Mouse (Mus musculus) Patski (cell line): Measurements from ENCODE around the gene Rbm8a. TPM values are rescaled to one million over a fixed set of nuclear protein-coding genes. Genes with fewer than 3 reads are reported as not detected.

Experiments
- ATAC-seq: fragments of 100-300 bp; one replicate; pipeline ENCODE4 v1.8.0; 2021
- CTCF ChIA-PET: fragments of 350-600 bp; sonication (Branson Sonifier 250); formaldehyde crosslinking; loops from one replicate; lab custom pipeline; 2022; ENCODE audit warnings: inconsistent platforms; lab: Charles Lee
- POLR2A ChIA-PET: fragments of 350-600 bp; sonication (Branson Sonifier 250); formaldehyde crosslinking; loops from one replicate; lab custom pipeline; 2022; ENCODE audit warnings: antibody characterized with exemption, inconsistent platforms; lab: Charles Lee
- DNase-seq: peaks from one replicate; pipeline ENCODE4 v3.0.0-alpha.2; 2011; ENCODE audit warnings: low read depth, low spot score
- H3K27me3 ChIP-seq: fragments of 371-371 bp; one replicate; pipeline ENCODE4 v1.5.1; 2021
- CTCF ChIP-seq: fragments of 100-300 bp; IDR thresholded peaks from one replicate; pipeline ENCODE4 v1.5.1; 2021
- in situ Hi-C: fragments of 300-500 bp; cut with MboI; formaldehyde crosslinking; loops from 3 replicates; pipeline ENCODE4 v1.11.1; 2018; ENCODE audit warnings: low pct_unique_long_range_greater_than_20kb, mixed read lengths
- polyA plus RNA-seq: library from polyadenylated mRNA; unstranded; gene quantifications from one replicate; pipeline ENCODE4 v1.2.3, GENCODE M21; 2021

The Rbm8a gene
- 104 TPM for polyA plus RNA-seq

- in situ Hi-C loops, result no loop called here
- ChIA-PET CTCF (interaction anchor here (1.4 to 3.6 kb wide), 8 partner anchors 10 to 83 kb away, joined by 3 to 17 read pairs (median 4); partner anchors contain the start of genes Lix1l and Polr3gl), POLR2A (interaction anchor here (0.6 to 1.4 kb wide), 6 partner anchors 9 to 53 kb away, joined by 3 to 7 read pairs (median 3); partner anchors contain the start of genes Gm16253, Lix1l and Polr3gl)
- TF ChIP-seq CTCF, result no peak
- ATAC-seq (peak; percentile 87), DNase-seq (peak; percentile 98)
- H3K27me3 ChIP-seq, result no peaks in the 10 kb centered on the region
Measured at GRCm38 (mm10) chr3:96629729-96630600, at the start of gene Rbm8a. Gene Rbm8a, plus strand, starts transcription at chr3:96629933.

DNA sequence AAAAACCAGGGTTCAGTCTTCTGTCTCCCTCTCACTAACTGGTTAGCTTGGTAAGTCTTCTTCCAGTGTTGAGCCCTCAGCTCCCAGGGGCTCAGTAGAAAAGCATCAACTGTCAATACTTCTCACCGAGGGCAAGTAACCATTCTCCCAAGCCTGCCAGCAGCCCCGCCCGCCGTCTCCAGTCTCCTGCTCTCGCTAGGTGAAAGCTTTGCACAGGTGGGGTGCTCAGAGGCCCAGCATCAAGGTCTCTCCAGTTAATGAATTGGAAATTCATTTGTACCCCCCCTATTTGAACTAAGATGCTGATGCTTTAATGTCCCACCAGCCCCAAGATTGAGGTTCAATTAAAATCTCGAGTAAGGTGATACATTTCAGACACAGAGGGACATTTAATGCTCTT, 48.6 kb upstream of the Rbm8a start:
- H3K27me3 ChIP-seq, result no peaks in the 10 kb centered on the region
- in situ Hi-C loops, result loop anchor here (5.0 kb wide), 1 partner anchor 39 kb away; no protein-coding TSS in a partner anchor
- DNase-seq, result no peak
- ATAC-seq, result no peak
- no peak for TF ChIP-seq CTCF
- ChIA-PET CTCF (interaction anchor here (1.2 to 11.5 kb wide), 12 partner anchors 10 to 303 kb away, joined by 3 to 312 read pairs (median 10); partner anchors contain the start of genes Itga10, Lix1l, Pias3 and Polr3gl), POLR2A (interaction anchor here (0.7 to 1.3 kb wide), 2 partner anchors 13 to 126 kb away, joined by 3 read pairs; partner anchors contain the start of gene Polr3gl)

DNA sequence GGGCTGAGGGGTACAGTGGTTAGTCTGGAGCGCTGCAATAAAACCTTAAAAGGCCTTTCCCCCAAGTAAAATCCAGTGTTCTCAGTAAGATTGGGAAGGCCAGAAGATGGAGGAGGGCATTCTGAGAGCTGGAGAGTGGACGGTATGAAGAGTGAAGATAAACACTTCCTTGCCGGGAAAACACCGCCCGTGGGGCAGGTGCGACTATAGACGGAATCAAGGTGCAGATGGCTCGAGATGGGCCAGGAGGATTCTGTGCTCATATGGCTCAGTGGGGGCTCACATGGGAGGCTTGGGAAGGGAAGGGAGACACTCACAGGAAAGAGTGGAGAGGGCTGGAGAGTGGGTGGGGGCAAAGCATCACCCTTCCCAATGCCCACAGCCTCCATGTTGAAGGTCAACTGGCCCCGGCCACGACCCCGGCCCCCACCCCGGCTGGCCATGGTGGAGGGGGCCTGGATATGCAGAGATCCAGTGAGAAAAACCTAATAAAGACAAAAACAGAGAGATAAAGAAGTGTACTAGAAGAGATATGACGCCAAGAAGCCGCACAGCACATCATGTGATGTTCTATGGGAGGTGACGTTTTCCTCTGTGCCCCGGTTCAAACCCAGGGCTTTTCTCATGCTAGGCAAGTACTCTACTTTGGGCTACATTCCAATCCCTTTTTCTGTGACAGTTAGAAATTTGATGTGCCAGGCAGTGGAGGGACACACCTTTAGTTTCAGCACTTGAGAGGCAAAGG, 47.8 kb upstream of the Rbm8a start:
- CTCF ChIA-PET, result interaction anchor here (1.2 to 11.5 kb wide), 4 partner anchors 33 to 114 kb away, joined by 3 to 312 read pairs (median 21); partner anchors contain the start of genes Itga10, Pias3 and Txnip
- in situ Hi-C loops, result loop anchor here (5.0 kb wide), 1 partner anchor 40 kb away; no protein-coding TSS in a partner anchor
- no peak for TF ChIP-seq CTCF
- DNase-seq, result no peak
- POLR2A ChIA-PET, result interaction anchor here (0.9 kb wide), 1 partner anchor 31 kb away, joined by 8 read pairs; no protein-coding TSS in a partner anchor
- no peaks in the 10 kb centered on the region for H3K27me3 ChIP-seq
- ATAC-seq, result no peak

DNA sequence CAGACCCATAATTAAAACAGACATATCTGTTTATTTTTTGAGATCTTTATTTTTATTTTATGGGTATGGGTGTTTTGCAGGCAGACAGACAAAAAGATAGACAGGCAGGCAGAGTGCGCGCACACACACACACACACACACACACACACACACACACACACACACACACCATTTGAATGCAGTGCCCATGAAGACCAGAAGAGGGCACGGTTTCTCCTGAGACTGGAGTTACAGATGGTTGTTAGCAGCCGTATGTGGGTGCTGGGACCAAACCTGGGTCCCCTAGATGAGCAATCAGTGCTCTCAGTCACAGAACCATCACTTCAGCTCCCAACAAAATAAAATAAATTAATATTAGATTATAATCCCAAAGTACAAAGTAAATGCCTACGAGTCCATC, 46.3 kb upstream of the Rbm8a start:
- in situ Hi-C loops, result loop anchor here (5.0 kb wide), 1 partner anchor 41 kb away; no protein-coding TSS in a partner anchor
- no peaks in the 10 kb centered on the region for H3K27me3 ChIP-seq
- ChIA-PET POLR2A (interaction anchor here (1.3 kb wide), 1 partner anchor 9 kb away, joined by 5 read pairs; no protein-coding TSS in a partner anchor), CTCF (interaction anchor here (1.2 to 11.5 kb wide), 2 partner anchors 35 to 62 kb away, joined by 3 to 312 read pairs; partner anchors contain the start of genes Itga10 and Txnip)
- ATAC-seq, result no peak
- no peak for TF ChIP-seq CTCF
- no peak for DNase-seq

DNA sequence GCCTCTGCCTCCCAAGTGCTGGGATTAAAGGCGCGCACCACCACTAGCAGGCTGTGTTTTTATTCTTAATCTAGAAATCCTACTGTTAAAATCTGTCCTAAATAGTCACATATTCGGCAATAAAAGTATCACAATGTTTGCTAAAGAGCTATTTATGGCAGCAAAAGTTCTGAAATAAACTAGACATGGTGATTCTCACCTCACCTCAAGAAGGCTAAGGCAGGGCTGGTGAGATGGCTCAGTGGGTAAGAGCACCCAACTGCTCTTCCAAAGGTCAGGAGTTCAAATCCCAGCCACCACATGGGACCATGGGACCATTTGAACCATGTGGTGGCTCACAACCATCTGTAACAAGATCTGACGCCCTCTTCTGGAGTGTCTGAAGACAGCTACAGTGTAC, 39.1 kb upstream of the Rbm8a start:
- ChIA-PET CTCF (interaction anchor here (2.2 to 2.8 kb wide), 3 partner anchors 11 to 88 kb away, joined by 5 to 15 read pairs (median 7); partner anchors contain the start of gene Gm16253), POLR2A (interaction anchor here (1.3 kb wide), 1 partner anchor 14 kb away, joined by 3 read pairs; the partner anchor contains the start of gene Gm16253)
- no peak for ATAC-seq
- DNase-seq, result no peak
- no peak for TF ChIP-seq CTCF
- in situ Hi-C loops, result no loop called here
- no peaks in the 10 kb centered on the region for H3K27me3 ChIP-seq

DNA sequence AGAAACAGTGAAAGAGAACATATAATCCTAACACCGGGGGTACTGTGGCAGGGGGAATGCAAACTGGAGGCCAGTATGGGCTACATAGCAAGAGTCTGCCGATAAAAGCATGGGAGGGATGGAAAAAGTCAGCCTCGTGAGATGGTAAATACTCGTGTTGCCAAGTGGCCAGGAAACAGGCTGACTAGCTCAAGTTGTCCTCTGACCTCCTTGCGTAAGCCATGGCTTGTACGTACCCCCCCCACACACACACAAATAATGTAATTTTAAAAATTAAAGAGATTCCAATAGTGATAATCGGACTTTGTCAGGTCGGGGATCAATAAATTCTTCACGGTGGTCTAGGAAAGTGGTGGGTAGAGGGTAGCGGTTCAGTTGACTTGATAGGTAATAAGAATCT, 36.4 kb upstream of the Rbm8a start:
- no peak for TF ChIP-seq CTCF
- no peak for DNase-seq
- ChIA-PET POLR2A (interaction anchor here (0.6 to 1.5 kb wide), 5 partner anchors 8 to 37 kb away, joined by 3 to 5 read pairs (median 4); partner anchors contain the start of gene Txnip), CTCF (interaction anchor here (0.7 to 2.7 kb wide), 13 partner anchors 8 to 80 kb away, joined by 3 to 26 read pairs (median 5); partner anchors contain the start of genes Gm16253 and Rbm8a)
- ATAC-seq, result no peak
- no peaks in the 10 kb centered on the region for H3K27me3 ChIP-seq
- in situ Hi-C loops, result no loop called here

DNA sequence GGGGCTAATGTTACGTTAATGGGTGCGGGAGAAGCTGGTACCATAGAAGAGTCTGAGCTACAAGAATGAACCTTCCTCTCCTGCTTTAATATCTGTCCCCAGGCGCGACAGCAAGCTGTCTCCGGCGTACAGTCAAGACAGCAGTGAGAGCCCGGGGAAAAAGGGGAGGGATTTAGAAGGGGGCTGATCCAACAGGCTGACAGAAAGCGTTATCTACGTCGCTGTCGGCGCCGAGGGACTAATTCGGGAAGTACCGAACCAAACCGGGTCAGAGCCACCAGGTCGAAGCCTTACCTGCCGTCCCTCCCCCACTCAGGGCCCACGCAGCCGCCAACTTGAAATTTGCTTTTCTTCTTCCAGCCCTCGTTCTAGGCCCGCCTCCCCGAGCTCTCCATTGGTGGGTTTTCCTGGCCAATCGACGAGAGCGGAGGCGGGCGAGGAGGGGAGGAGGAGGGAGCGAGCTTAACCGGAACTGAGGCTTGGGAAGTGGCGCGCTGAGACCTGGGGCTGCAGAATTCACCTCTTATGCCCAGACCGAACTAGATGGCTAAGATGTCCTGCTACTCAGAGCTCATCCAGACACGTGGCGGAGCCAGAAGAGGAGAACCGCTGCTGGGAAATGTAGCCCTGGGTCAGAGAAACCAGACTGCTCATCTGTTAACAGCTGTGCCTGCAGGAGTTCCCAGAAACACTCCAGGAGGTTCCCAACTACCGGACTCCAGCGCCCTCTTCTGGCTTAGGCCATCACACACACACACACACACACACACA, 35.8 kb upstream of the Rbm8a start, which contains the start of gene Polr3gl:
Polr3gl (minus strand) TSS at position 392 of the 771 bp plus-strand sequence.
- in situ Hi-C loops, result no loop called here
- POLR2A ChIA-PET, result interaction anchor here (0.6 to 1.5 kb wide), 6 partner anchors 8 to 37 kb away, joined by 3 to 5 read pairs (median 4); partner anchors contain the start of gene Txnip
- H3K27me3 ChIP-seq, result no peaks in the 10 kb centered on the region
- TF ChIP-seq CTCF, result no peak
- peak; percentile 96 for ATAC-seq
- no peak for DNase-seq
- CTCF ChIA-PET, result interaction anchor here (0.7 to 2.7 kb wide), 14 partner anchors 8 to 101 kb away, joined by 3 to 26 read pairs (median 5); partner anchors contain the start of genes Gm16253 and Rbm8a

DNA sequence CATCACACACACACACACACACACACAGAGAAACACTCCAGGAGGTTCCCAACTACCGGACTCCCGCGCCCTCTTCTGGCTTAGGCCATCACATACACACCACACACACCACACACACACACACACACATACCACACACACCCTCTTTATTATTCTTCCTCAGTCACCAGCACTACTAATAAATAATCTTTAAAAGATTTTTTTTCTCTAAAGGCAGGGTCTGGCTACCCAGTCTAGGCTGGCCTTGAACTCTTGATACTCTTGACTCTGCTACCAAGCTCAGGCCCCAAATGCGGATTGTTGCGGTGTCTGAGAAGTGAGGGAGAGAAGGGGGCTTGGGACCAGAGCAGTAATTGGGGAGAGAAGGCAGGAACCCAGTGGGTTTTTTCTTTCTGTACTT, 34.9 kb upstream of the Rbm8a start:
- DNase-seq (no peak), ATAC-seq (no peak)
- no peak for TF ChIP-seq CTCF
- no peaks in the 10 kb centered on the region for H3K27me3 ChIP-seq
- ChIA-PET POLR2A (interaction anchor here (1.0 to 1.5 kb wide), 3 partner anchors 18 to 36 kb away, joined by 3 to 4 read pairs (median 4); partner anchors contain the start of gene Gm16253), CTCF (interaction anchor here (0.9 to 2.7 kb wide), 5 partner anchors 8 to 51 kb away, joined by 3 to 26 read pairs (median 3); partner anchors contain the start of gene Rbm8a)
- in situ Hi-C loops, result no loop called here
